Mouse (Mus musculus): ENCODE results near the gene Acbd6. TPM values are rescaled to one million over a fixed set of nuclear protein-coding genes. Genes with fewer than 3 reads are reported as not detected.

Acbd6 gene
- total and polyA plus RNA-seq, 2 experiments from 2014 or later, result 114 to 128 TPM

DNA sequence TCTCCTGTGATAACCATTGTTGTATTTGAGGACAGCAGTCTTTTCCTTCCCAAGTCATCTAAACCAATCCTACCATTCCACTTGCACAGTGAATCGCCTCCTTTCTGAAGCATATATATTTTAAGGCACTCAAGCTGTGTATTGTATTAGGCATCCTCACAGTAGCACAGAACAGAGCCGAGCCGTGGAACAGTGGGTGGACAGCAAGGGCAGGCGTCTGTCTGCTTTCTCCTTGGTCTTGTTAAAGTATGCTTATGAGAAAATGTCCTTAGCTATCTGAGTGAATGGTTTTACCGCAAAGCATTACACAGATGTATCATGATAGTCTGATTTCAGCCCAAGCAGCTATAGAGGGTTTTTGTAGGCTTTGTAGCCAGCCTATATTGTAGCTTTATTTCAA, 87.9 kb downstream of the Acbd6 start:
- H3K9me3 ChIP-seq (ENCODE audit: low read length), result no peaks in the 10 kb centered on the region
- H3K4me2 ChIP-seq (ENCODE audit: low read depth, low read length, poor library complexity, severe bottlenecking), result no peak overlapping the region
- H3K27me3 ChIP-seq (ENCODE audit: insufficient read depth, low read length), result no peaks in the 10 kb centered on the region
- no peak for ATAC-seq (ENCODE audit: low FRiP score)
- no peaks in the 10 kb centered on the region for H3K4me1 ChIP-seq (ENCODE audit: insufficient read depth, low read length)
- H3K27ac ChIP-seq (ENCODE audit: low read depth, low read length), result no peak overlapping the region
- no peak for DNase-seq (ENCODE audit: low spot score)
- H3K9ac ChIP-seq (replicated peaks; ENCODE audit: low read length, poor library complexity, severe bottlenecking), result no peak overlapping the region
- no peak overlapping the region for H3K4me3 ChIP-seq (ENCODE audit: low read depth, low read length)
- WGBS, result 64% methylated on average over 5 of the region's 5 CpGs
- H3K36me3 ChIP-seq (ENCODE audit: insufficient read depth, low read length), result no peaks in the 10 kb centered on the region
- no peak for TF ChIP-seq CTCF (IDR thresholded peaks at IDR 0.05)

DNA sequence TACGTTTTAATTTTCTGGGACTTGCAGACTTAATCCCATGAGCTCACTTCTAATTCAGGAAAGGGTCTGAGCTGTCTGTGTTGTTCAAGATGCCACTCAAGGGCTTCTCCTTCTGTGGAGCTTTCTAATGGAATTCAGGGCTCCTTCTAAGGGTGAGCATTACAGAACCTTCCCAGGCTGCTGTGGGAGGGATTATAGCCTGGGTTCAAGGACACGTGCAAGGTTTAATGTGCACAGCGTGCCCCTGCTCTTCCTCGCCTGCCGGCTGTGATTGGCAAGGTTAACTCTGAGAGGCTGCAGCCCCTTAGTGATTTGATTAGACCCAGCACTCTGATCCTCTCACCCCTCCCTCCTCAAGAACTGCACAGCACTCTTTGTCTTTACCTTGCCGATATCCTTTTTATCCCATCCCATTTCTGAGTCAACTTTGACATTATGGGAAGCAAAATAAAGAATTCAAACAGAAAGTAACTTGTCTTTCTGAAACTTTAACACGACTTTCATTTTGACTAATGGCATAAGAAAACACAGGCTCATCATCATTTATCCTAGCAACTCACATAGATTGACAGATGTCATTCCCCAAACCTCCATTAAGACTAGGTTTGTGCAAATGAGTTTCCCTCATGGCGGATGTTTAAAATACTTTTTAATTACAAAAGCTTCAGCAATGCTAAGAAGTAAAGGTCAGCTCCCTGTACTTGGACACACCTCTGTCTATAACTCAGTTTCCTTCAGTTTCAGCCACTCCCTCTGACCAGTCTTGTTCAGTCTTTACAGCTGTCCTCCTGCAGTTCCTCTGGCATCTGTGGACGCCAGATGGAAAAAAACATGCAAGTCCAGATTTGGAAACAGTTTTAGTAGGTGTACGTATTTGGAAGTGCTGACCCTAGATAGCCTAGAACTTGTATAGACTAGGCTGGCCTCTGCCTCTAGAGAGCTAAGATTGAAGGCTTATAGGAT, 88.7 kb downstream of the Acbd6 start:
- Histone ChIP-seq H3K9me3 (ENCODE audit: low read length) (no peaks in the 10 kb centered on the region), H3K27ac (ENCODE audit: low read depth, low read length) (no peak overlapping the region), H3K27me3 (ENCODE audit: insufficient read depth, low read length) (no peaks in the 10 kb centered on the region), H3K4me2 (ENCODE audit: low read depth, low read length, poor library complexity, severe bottlenecking) (no peak overlapping the region), H3K9ac (replicated peaks; ENCODE audit: low read length, poor library complexity, severe bottlenecking) (no peak overlapping the region), H3K4me1 (ENCODE audit: insufficient read depth, low read length) (no peaks in the 10 kb centered on the region), H3K36me3 (ENCODE audit: insufficient read depth, low read length) (no peaks in the 10 kb centered on the region), H3K4me3 (ENCODE audit: low read depth, low read length) (no peak overlapping the region)
- DNase-seq (ENCODE audit: low spot score) (no peak), ATAC-seq (ENCODE audit: low FRiP score) (no peak)
- TF ChIP-seq CTCF (IDR thresholded peaks at IDR 0.05), result no peak
- 47% methylated on average over 10 of the region's 10 CpGs for WGBS

DNA sequence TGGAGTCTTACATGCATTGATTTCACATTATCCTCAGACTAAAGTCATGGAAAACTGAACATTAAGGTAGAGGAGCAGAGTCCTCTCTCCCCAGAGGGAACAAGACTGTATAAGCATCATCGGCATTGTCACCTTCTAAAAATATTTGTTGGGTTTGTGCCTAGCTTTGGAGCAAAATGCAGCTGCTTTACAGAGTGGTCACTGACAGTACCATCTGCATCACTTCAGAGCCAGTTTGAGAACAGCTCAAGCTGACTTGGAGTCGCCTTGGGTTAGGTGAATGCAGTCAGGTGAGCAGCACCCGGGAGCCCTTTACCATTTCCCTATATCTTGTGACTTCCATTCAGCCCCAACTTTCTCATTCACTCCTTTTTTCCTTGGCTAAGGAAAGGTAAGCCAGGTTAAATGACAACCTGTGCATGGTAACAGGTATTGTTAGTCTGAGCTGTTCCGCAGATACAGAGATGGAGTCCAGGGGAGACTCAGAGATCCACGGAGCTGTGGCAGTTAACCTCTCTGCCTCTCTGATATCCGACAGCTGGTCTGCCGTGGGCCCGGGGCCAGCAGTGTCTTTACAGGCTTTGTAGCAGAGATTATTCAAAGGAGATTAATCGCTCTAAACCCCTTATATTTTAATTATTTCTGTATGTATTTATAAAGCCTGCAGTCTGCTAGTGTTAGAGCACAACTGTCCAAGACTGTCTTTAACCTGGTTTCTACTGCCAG, 92.4 kb downstream of the Acbd6 start:
- ATAC-seq (ENCODE audit: low FRiP score) (no peak), DNase-seq (ENCODE audit: low spot score) (peak; percentile 17)
- TF ChIP-seq CTCF (IDR thresholded peaks at IDR 0.05), result no peak
- H3K9ac ChIP-seq (replicated peaks; ENCODE audit: low read length, poor library complexity, severe bottlenecking), result no peak overlapping the region
- H3K36me3 ChIP-seq (ENCODE audit: insufficient read depth, low read length), result no peaks in the 10 kb centered on the region
- no peaks in the 10 kb centered on the region for H3K27me3 ChIP-seq (ENCODE audit: insufficient read depth, low read length)
- H3K4me1 ChIP-seq (ENCODE audit: insufficient read depth, low read length), result no peaks in the 10 kb centered on the region
- no peak overlapping the region for H3K4me3 ChIP-seq (ENCODE audit: low read depth, low read length)
- H3K4me2 ChIP-seq (ENCODE audit: low read depth, low read length, poor library complexity, severe bottlenecking), result no peak overlapping the region
- WGBS, result 48% methylated on average over 9 of the region's 9 CpGs
- H3K27ac ChIP-seq (ENCODE audit: low read depth, low read length), result no peak overlapping the region
- no peaks in the 10 kb centered on the region for H3K9me3 ChIP-seq (ENCODE audit: low read length)

DNA sequence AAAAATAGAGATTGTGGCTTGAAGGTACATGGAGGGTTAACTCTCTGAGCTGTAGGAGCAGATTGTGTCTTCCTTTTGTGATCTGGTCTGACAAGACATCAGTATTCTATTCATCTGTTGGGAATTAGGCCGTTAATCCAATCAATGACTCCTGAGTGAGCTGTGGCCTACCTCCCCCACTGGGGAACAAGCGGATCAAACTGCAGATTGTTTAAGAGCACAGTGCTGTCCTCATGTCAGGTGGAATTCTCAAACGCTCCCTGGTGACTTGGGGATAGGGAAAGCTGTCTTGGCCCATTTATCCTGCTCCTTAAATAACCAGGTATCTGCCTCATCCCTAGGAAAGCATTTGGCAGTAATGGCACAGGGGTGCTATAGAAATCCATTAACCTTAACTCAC, 97.0 kb downstream of the Acbd6 start:
- Histone ChIP-seq H3K9me3 (ENCODE audit: low read length) (no peaks in the 10 kb centered on the region), H3K4me1 (ENCODE audit: insufficient read depth, low read length) (no peaks in the 10 kb centered on the region), H3K27me3 (ENCODE audit: insufficient read depth, low read length) (no peaks in the 10 kb centered on the region), H3K27ac (ENCODE audit: low read depth, low read length) (no peak overlapping the region), H3K4me2 (ENCODE audit: low read depth, low read length, poor library complexity, severe bottlenecking) (no peak overlapping the region), H3K9ac (replicated peaks; ENCODE audit: low read length, poor library complexity, severe bottlenecking) (no peak overlapping the region), H3K36me3 (ENCODE audit: insufficient read depth, low read length) (no peaks in the 10 kb centered on the region), H3K4me3 (ENCODE audit: low read depth, low read length) (no peak overlapping the region)
- no peak for ATAC-seq (ENCODE audit: low FRiP score)
- peak; percentile 38 for DNase-seq (ENCODE audit: low spot score)
- no peak for TF ChIP-seq CTCF (IDR thresholded peaks at IDR 0.05)
- WGBS, result 27% methylated on average over 3 of the region's 3 CpGs

DNA sequence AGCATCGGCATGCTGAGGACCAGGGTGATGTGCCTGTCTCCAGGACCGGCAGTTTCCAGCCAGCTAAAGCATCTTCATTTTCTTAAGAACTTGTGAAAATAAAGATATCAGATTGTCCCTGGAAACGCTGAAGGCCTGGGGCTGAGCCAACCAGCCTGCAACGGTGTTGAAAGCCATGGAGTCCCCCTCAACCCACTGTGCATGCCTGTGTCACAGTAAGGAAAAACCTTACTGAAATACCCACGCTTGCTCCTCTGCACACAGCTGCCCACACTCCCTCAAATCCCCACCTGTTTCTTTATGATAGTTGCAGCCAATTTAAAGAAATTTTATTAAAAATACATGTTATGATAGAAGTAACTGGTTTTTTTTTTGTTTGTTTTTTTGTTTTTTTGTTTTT, 98.4 kb downstream of the Acbd6 start:
- TF ChIP-seq CTCF (IDR thresholded peaks at IDR 0.05), result no peak
- H3K27ac ChIP-seq (ENCODE audit: low read depth, low read length), result no peak overlapping the region
- WGBS, result 37% methylated on average over 5 of the region's 5 CpGs
- H3K36me3 ChIP-seq (ENCODE audit: insufficient read depth, low read length), result no peaks in the 10 kb centered on the region
- no peak overlapping the region for H3K4me3 ChIP-seq (ENCODE audit: low read depth, low read length)
- ATAC-seq (ENCODE audit: low FRiP score) (no peak), DNase-seq (ENCODE audit: low spot score) (no peak)
- H3K9ac ChIP-seq (replicated peaks; ENCODE audit: low read length, poor library complexity, severe bottlenecking), result no peak overlapping the region
- H3K4me1 ChIP-seq (ENCODE audit: insufficient read depth, low read length), result no peaks in the 10 kb centered on the region
- no peak overlapping the region for H3K4me2 ChIP-seq (ENCODE audit: low read depth, low read length, poor library complexity, severe bottlenecking)
- no peaks in the 10 kb centered on the region for H3K9me3 ChIP-seq (ENCODE audit: low read length)
- H3K27me3 ChIP-seq (ENCODE audit: insufficient read depth, low read length), result no peaks in the 10 kb centered on the region

DNA sequence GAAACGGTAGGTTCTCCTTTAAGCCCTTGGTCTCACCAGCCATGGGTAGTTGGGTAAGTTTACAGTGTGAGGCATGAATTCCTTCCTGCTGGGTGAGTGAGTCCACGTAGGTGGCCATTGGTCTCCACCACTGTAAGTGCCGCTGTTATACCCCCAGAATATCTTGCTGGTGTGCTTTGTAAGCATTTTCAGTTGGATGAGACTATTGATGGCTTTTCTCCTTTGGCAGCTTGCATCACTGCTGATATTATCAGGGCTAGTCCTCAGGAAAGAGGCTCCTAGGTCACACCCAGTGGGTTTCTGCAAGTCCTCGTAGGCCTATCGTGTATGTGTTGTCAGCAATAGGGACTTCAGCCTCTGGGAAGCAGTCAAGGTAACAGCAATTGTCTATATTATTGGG, 106.1 kb downstream of the Acbd6 start:
- WGBS, result 90% methylated on average over 5 of the region's 5 CpGs

More for the DNA sequence above, 106.1 kb downstream of the Acbd6 start:
- no peak overlapping the region for H3K9ac ChIP-seq (replicated peaks; ENCODE audit: low read length, poor library complexity, severe bottlenecking)
- no peak overlapping the region for H3K4me3 ChIP-seq (ENCODE audit: low read depth, low read length)
- H3K9me3 ChIP-seq (ENCODE audit: low read length), result no peaks in the 10 kb centered on the region
- H3K4me2 ChIP-seq (ENCODE audit: low read depth, low read length, poor library complexity, severe bottlenecking), result no peak overlapping the region
- DNase-seq (ENCODE audit: low spot score) (no peak), ATAC-seq (ENCODE audit: low FRiP score) (no peak)
- H3K27ac ChIP-seq (ENCODE audit: low read depth, low read length), result no peak overlapping the region
- no peaks in the 10 kb centered on the region for H3K36me3 ChIP-seq (ENCODE audit: insufficient read depth, low read length)
- no peaks in the 10 kb centered on the region for H3K4me1 ChIP-seq (ENCODE audit: insufficient read depth, low read length)
- TF ChIP-seq CTCF (IDR thresholded peaks at IDR 0.05), result no peak
- H3K27me3 ChIP-seq (ENCODE audit: insufficient read depth, low read length), result no peaks in the 10 kb centered on the region

Data from midbrain, postnatal 0 days (tissue).